Mouse (Mus musculus) c-Kit-positive CD71-positive TER-119-positive erythroid progenitor cells, embryonic 14.5 days (primary cell): ENCODE results near the gene Axl.
"Not testable (repeated sequence)": the region's sequence is repeated elsewhere in the genome, so short reads cannot be mapped to it uniquely, and the experiment has no call there.

ENCODE experiments used
- DNase-seq: peaks from one replicate; pipeline ENCODE4 v3.0.0-alpha.2; 2013; ENCODE audit warnings: low spot score

Gene Axl

DNA sequence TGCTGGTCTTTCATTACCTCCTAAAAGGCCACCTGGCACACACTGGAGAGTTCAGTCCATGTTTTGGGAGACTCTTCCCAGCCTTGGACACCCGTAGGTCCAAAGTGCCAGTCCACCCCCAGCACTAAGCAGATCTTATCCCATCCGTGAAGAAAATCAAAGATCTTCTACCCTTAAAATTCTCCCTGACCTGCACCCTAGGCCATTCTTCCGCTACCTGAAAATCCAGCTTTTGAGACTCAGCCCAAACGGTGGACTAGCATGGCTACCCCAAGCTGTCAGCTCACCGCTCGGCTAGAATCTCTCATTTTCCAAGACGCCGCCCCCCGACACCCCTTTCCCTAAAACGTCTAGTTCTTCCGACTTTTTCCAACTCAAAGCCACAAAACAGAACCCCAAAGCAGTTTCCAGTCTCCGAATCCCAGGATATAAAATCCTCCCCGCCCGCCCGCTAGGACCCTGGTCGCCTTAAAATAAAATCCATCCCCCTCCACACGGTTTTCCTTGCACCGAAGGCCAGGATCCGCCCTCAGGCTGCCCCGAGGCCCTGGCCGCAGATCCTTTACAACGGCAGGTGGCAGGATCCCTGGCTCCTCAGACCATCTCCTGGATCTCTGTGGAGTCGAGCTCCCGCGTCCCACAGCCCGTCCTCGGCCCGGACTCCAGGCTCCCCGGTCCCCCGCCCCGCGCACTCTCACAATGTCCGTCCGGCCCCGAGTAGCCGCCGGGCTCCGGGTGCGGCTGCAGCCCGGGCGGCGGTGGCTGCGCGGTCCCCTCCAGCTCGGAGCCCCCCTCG lies 34.7 kb downstream of the Axl start:
- no peak for DNase-seq

DNA sequence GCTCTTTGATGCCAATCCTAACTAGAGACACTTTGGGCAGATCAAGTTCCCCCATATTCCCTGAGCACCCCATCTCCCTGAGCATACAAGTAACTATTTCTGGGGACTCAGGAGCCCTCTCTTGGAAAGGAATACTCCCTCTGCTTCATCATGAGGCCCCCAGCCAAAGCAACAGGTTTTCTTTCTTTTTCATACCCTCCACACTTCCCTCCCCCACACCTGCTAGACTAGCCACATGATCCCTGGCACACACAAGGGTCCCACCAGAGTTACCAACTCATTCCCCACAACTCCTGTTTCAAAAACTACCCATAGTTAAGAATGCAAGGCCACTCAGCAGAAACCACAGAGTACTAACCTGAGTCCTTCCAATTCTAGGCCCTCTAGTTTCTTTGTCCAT lies 35.4 kb downstream of the Axl start:
- DNase-seq: no peak

DNA sequence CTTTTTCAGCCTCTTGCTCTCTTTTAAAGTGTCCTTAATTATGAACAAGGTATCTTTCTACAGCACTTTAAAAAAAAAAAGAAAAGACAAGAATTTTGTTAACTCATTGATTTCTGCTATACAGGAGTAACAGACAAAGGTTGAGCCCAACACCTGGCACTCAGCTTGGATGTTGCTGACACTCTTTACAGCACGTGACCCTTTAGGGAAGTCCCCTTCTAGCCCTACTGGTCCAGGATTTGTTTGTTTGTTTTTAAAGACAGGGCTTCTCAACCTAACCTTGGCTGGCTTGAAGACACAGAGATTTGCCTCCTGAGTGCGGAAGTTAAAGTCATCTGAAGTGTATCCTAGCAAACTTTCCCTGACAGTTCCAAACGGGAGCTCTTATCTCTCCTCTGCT lies 41.7 kb downstream of the Axl start:
- DNase-seq: no peak

DNA sequence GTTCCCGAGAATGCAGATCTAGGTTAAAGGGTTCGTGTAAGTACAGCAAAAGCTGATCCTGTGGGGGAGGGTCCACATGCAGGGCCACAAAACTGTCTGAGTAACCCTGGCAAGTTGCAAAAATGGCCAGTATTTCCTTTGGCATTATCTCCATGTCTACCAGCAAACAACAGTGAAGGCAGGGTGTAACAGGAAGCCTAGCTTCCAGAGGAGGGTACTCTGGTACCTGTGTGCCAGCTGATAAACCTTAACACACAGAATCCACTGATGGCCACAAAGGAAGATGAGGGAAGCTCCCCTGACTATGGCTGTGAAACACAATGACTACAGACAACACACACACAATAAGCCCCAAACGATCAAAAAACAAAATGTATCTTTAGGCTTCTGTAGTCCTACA lies 50.2 kb downstream of the Axl start:
- no peak for DNase-seq

DNA sequence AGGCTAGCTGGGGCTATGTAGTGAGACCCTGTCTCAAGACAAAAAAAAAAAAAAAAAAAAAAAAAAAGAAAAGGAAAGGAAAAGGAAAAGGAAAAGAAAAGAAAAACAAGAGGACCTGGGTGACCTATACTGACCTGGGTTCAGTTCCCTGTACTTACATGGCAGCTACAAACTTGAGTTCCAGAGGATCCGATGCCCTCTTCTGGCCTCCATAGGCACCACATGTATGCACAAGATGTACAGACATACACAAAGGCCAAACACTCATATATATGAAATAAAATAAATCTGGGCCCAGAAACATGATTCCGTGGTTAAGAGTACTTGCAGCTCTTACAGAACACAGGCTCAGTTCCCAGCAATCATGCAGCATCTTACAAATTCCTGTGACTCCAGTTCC lies 51.6 kb downstream of the Axl start:
- no peak for DNase-seq

DNA sequence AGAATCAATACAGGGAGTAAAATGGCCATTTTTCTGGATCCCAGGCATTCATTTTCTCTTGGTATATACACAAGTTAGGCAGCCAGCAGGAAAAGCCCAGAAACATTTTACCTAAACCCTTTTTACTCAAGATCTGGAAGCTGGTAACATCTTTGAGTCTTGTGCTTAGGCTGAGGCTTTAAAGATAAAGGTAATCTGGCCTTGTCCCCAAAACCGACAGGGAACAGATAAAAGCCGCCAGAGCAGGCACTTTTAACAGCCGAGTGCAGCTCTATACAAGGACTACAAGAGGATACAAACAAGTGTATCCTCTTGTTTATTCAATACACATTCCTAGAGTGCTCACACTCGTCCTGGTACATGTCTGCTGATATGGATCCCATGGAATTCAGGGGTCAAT lies 53.5 kb downstream of the Axl start:
- no peak for DNase-seq

DNA sequence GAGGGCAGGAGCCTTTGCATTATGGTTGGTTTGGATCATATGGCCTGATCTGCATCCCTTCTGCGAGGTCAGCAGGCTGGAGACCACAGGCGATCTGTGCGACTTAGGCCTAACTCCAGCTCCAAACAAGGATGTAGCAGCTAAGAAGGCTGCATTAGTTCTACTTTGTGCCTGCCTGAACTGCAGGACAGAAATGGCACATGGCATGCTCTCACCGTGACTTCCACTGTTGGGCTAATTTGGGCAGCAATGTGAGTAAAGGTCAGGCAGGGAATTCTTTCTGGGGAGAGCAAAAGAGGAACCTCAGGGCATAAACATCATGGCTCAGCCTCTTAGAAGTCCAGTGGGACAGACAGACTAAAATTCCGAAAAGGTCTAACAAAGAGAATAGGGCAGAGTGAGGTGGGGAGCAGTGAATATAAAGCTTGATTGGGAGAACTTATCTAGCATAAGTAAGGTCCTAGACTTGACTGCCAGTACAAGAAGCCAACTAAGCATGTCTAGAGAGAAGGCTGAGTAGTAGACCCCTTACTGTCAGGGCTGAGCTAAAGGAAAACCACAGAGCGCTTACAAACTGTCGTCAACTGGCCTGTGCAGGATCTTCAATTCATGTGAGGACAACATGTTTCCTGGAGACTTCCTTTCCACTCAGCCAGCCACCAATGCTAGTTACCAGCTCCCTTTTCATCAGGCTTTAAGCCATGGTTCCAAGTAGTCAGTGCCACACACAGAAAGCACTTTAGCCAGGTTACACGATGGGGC lies 57.0 kb downstream of the Axl start:
- no peak for DNase-seq

DNA sequence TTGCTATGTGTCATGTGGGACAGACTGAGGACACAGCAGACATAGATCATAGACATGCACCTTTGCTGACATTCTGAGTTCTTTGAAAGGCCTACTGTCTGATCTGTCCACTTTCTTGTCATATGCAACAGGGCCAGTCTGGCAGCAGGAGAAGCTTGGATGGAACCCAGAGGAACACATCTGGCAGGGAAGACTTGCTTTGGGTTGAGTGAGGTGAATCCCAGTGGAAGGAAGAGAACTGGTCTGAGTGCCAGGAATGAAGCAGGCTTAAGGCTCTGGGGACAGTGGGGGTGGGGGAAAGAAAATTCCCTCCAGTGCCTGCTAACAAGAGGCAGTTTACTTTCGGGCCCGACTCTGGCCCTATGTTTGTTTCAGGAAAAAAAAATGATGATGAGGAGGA lies 58.6 kb downstream of the Axl start:
- no peak for DNase-seq

DNA sequence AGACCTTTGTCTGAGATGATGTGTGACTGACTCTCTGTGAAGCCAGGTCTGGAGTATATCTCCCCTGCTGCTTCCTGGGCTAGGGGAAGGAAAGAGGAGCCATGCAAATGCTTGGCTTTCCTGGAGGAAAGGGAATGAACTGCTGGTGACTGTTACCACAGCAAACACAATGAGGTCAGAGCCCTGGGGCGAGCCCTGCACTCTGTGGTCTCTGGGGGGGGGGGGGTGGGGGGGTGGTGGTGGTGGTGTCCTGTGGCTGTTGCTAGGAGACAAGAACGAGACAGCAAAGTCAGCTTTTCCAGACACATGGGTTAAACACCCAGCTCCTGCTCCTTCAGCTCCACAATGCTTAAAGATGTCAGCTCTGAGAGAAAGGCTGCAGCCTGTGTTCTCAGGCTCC lies 59.1 kb downstream of the Axl start:
- no peak for DNase-seq

DNA sequence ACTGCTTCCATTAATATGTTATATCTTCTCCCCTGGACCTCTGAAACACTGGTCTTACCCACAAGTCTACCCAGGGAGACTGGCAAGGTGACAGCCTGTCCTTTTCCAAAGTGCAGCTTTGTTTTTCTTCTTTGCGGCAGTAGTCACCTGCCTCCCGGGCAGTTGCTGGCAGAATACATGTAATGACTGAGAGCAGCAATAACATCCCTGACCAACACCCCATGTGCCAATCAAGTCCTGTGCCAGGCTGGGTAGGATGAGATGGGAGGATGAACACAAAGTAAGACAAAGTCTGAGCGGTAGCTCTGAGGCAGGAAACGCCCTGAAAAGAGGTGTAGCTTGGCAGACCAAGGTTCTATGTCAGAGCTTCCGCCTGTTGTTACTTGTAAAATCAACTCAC lies 60.7 kb downstream of the Axl start:
- no peak for DNase-seq

DNA sequence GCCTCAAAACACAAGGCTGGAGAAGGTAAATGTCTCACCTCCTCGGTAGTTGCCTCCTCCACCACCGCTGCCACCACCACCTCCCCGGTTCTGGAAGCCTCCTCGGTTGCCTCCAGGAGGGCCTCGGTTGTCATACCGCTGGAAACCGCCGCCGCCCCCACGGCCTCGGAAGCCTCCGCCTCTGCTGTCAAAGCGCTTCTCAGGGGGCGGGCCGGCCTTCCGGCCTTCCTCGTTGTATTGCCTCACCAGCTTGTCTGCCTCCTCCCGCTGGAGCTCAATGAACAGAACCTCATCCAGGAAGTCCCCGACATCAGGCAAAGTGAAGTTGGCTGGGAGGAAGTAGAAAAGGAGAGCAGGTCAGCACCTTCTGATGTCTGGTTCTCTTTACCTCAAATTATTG lies 62.6 kb downstream of the Axl start:
- no peak for DNase-seq

DNA sequence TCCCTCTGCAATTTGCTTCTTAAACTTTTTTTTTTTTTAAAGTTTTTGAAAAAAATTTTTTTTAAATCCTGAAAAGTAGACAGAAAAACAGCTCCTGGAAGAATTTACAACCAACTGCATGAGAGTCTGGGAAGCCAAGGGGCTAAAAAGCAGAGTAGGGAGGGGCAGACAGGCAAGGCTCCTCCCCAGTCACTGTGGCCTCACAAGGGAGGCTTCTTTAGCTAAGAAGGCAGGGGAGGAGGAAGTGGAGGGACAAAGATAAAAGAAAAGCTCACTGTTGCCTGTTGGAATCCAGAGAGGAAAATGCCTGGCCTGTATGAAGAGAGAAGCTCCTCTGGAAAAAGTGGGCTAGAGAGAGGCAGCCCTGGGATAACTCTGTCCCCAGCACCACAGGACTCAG lies 66.7 kb downstream of the Axl start:
- DNase-seq: not testable (repeated sequence)

DNA sequence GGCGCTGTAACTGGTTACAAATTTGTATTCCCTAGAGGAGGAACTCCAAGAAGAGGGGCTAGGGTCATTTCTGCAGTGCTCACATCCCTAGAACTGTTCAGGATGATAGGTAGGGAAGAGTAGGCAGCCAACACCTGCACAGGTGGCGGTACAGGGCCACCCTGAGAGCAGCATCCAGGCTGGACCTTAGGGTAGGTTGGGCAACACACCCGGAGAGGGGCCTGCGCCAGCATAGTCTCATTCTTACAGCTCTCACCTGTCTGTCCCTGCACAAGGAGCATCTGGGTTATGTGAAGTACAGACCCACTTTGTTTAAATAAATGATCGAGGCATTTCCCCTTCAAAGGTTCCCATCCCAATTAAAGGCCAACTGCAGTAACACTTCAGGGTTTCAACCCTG lies 67.7 kb downstream of the Axl start:
- no peak for DNase-seq

DNA sequence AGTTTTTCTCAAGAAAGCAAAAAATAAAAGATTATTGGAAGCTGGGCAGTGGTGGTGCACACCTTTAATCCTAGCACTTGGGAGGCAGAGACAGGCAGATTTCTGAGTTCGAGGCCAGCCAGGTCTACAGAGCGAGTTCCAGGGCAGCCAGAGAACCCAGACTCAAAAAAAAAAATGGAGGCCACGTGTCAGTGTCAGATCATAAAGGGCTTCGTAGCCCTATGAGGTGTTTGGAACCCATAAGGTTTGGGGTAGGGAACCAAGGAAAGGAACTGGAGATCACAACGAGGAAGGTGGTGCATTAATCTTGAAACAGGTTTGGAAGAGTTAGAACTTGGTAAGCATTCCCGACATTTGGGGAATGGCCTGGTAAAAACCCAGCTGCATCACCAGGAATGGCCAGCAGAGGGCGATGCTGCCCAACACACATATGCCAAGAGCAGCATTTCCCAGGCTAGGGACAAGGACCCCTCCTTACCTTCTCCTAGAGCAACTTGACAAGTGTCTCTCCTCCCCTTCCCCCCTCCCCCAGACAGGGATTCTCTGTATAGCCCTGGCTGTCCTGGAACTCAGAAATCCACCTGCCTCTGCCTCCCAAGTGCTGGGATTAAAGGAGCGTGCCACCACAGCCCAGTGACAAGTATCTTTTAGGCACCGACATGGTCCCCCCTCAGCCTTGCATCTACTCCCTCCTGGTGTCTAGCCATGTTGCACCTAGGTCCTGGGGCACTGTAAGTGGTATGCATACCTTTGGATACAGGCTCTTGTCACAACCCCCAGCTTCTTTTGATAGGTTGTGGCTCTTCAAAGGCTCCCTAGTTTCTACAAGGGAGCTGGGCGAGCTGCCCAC lies 68.5 kb downstream of the Axl start:
- peak; percentile 73 for DNase-seq

DNA sequence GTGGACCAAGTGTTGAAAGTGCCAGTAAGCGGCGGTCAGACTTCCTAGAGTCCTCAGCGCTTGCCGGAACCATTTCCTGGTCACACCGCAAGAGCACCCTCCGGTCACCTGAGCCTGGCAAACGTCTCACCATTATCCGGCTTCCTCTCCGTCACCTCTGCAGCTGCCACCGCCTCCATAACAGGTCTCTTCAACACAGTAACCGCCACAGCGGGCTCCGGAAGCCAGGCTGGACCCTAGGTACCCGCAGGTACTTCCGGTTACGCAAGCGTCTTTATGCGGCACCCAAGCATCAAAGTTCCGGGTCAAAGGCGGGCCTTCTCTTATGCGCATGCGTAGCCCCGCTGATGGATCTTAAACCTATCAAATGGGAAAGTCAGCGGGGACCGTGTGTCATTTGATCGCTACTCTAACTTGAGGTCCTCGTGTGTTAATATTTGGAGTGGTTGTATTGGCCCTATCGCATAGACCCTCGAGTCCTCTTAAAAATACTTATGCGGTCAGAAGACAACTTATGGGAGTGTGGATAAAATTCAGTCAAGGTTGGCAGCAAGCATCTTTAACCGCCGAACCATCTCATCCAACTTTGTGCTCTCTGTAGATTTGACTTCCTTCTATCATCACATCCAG lies 69.6 kb downstream of the Axl start, which contains the start of gene Ccdc97:
Gene Ccdc97 (minus strand): TSS at position 301 of the 630 bp plus-strand sequence.
- peak; percentile 96 for DNase-seq

DNA sequence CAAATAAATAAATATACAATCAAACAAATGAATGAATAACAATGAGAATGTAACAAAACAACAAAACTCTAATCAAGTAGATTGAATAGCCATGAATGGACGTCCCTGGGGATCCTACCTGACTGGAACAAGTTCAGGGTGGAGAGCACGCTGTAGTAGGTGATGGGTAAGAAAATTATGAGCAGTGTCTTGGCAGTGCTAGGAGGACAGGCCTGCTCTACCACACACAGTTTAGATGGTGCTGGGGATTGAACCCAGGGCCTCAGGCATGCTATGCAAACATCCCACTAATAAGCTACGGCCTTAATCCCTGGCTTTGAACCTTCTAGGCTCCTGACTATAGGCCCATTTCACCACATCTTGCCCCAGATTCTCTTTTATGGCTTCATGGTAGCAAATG lies 71.0 kb downstream of the Axl start:
- no peak for DNase-seq

DNA sequence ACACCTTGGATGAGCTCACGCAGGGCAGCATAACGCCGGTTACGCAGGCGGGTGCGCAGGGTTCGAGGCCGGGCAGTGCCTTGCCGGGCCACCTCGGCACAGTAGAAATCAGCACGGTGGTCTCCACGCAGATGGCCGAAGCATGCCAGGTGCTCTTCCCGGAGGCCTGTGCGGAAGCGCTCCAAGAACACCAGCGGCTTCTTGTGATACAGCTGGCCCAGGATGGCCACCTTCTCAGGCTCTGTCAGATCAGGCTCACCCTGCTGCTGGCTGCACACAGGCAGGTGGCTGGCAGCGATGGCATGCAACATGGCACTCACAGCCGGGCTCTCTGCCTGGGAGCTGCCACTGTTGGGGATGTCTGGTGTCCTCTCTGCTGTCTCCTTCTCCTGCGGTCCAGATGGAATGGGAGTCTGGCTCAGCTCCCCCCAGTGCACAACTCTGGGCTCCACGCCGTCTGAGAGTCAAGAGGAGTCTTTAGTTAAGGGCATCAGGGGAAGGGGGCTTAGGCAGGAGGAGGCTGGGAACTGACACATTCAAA lies 72.7 kb downstream of the Axl start:
- DNase-seq: no peak

DNA sequence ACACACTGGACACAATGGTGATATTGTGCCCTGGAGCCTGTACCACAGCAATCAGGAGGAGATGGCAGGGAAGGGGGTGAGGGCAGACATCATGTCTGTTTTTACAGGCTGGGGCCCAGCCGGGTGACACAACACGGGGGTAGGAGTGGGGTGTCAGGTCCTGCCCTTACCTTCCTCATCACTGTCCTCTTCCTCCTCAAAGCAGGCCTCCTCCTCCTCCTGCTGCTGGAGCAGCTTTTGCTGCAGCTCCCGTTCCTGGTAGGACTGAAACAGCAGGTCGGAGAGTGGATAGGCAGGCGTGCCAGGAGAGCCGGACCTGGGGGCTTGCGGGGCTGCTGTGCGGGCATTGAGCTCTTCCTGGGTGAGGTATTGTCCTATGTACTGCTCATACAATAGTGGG lies 73.9 kb downstream of the Axl start:
- DNase-seq: no peak

DNA sequence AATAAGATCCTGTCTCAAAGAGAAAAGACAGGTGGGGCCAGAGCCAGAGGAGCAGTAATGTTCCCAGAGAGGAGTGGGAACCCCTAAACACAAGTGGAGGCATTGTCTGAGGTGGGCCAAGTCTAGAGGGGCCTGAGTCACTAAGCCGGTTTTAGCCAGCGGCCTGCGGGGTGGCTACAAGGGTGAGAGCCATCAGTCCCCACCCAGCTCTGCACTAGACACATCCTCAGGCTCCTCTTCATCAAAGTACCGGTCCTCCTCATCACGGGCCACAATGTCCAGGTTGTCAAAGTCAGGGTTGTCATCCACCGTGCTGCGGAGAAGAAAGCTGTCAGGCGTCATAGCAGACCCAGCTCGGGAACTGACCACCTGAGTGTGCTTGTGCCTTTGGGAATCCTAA lies 75.7 kb downstream of the Axl start:
- DNase-seq: no peak

DNA sequence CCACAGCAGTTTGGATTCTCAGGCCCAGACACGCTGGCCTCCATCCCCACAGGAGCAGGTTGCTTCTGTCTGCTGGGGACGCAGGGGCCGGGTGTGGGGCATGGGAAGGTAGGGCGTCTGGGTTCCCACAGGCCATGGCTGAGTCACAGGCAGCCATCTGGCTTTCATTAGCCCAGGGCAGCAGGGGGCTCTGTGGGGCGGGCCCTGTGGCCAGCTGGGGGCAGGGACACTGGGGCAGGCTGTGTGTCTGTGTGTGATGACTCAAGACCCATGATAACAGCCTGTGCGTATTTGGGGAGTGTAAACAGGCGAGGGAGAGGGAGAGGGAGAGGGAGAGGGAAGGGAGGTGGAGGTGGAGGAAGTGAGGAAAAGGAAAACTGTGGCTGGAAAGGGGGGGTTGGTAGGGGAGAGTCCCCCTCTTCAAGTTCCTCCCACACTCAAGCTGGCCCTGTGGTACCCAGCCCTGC lies 76.7 kb downstream of the Axl start:
- no peak for DNase-seq

DNA sequence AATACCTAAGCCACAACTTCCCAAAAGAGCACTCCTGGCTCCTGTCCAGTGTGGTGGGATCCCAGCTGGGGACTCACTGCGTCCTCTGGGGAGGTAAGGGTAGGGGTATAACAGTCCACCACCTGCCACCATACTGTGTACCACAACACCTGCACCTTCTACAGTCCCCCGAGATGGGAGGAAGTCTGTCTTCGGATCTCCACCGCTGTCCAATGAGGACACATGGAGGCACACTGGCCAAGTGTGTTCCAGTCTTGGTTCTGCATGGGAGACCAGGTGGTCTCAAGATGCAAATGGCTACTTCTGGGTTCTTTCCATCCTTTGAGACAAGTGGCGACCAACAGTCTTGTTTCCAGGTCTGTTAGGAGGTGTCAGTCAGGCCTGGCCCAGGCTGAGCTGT lies 77.3 kb downstream of the Axl start:
- no peak for DNase-seq
